Mouse (Mus musculus): ENCODE data around the gene Trub1.

GRCm38 (mm10) chr19:57463741-57464140, 11.0 kb downstream of the Trub1 start:
- no peak for TF ChIP-seq POLR2A (IDR thresholded peaks at IDR 0.05; ENCODE audit: extremely low read depth, insufficient read depth, low read length)
- no peak for TF ChIP-seq CTCF (IDR thresholded peaks at IDR 0.05; ENCODE audit: extremely low read depth, insufficient read depth, low read length)

Data from cortical plate, adult 2 months (tissue).